Mouse (Mus musculus) erythroid progenitor cell, adult 5-6 weeks (primary cell): ENCODE results near the gene Gdf10. TPM values are rescaled to one million over a fixed set of nuclear protein-coding genes. Genes with fewer than 3 reads are reported as not detected.

ENCODE experiments used
- ATAC-seq: replicated peaks from 2 replicates; pipeline ENCODE4 v1.8.0; 2016; ENCODE audit warnings: moderate number of reproducible peaks, mild to moderate bottlenecking, moderate TSS enrichment, inconsistent platforms; ENCODE audit not compliant: poor library complexity, low FRiP score, severe bottlenecking
- total RNA-seq, 2 experiments: library from RNA; stranded (forward) in 1 of 2; stranded (reverse) in 1 of 2; fragments of 150-400 nt in 1 of 2; fragments of 186-747, 209-891 nt in 1 of 2; gene quantifications; 2 replicates each; pipeline versions ENCODE4 v1.2.3 to v1.2.4; 2015 to 2017; ENCODE audit warnings: low replicate concordance in 2 of 2

The Gdf10 gene
- total RNA-seq (2015; ENCODE audit: low replicate concordance) (not detected in 2 replicates), total RNA-seq (2017; ENCODE audit: low replicate concordance) (not detected in 2 replicates)

- ATAC-seq: no peak
Measured at GRCm38 (mm10) chr14:33923168-33924070, at the start of gene Gdf10. TSS of gene Gdf10 (plus strand) at chr14:33923587.

GRCm38 (mm10) chr14:33878826-33879225 lies 44.6 kb upstream of the Gdf10 start:
- ATAC-seq: no peak

- ATAC-seq: no peak
Measured at GRCm38 (mm10) chr14:33880236-33880635, 43.2 kb upstream of the Gdf10 start.

DNA sequence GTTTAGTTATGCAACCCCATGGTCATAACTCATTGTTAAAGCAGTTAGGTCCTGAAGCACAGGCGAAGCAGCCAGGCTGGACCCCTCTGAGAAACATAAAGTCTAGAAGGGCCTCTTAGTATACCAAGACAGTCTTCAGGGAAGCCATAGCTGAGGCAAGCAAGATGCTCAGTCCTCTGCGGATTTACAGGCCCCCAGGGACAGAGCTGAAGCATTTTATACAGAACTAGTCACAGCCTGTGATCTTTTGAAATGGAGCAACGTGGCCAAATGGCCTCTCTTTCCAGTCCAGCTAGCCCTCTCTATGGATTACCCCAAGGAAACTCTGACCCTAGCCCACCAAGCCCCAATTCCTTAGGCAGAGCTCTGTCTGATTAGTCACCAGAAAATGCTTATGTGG lies 41.9 kb upstream of the Gdf10 start:
- no peak for ATAC-seq

GRCm38 (mm10) chr14:33883046-33883445 lies 40.3 kb upstream of the Gdf10 start:
- no peak for ATAC-seq

DNA sequence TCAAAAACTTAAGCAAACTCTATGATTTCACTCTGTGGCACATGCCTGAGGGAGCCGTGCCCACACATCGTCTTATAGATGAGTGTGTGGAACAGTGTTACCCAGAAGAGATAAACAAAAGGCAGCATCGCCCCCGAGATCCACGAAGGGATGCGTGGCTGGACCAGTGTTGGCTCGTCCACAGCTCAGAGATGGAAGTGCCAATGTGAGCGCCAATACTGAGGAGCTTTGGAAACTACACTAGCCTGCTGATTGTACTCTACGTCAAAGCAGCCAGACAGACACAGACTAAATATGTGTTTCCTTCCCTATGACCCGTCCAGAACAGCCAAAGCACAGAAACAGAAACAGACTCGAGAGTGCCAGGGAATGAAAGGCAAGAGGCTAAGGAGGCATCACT lies 37.9 kb upstream of the Gdf10 start:
- ATAC-seq: no peak

GRCm38 (mm10) chr14:33888387-33889035 lies 34.9 kb upstream of the Gdf10 start:
- ATAC-seq: no peak

DNA sequence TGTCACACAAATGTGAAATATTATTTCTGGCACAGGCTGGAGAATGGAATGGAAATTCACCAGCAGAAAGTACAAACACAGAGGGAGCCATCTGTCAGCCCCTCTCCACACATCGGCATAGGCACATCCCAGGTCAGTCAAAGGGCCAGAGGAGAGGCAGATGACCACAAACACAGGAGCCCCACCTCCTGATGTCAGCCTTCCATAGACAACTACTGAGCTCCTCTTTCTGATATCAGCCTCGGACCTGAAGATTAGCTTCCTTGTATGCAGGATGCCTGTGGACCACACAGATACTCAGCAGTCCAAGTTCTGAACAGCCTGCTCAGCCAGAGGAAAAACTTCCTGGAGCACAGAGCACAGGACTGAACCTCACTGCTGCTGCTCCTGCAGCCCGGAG lies 33.4 kb upstream of the Gdf10 start:
- no peak for ATAC-seq

- ATAC-seq: no peak
Measured at GRCm38 (mm10) chr14:33891507-33891906, 31.9 kb upstream of the Gdf10 start.

GRCm38 (mm10) chr14:33895777-33896176 lies 27.6 kb upstream of the Gdf10 start:
- ATAC-seq: no peak

DNA sequence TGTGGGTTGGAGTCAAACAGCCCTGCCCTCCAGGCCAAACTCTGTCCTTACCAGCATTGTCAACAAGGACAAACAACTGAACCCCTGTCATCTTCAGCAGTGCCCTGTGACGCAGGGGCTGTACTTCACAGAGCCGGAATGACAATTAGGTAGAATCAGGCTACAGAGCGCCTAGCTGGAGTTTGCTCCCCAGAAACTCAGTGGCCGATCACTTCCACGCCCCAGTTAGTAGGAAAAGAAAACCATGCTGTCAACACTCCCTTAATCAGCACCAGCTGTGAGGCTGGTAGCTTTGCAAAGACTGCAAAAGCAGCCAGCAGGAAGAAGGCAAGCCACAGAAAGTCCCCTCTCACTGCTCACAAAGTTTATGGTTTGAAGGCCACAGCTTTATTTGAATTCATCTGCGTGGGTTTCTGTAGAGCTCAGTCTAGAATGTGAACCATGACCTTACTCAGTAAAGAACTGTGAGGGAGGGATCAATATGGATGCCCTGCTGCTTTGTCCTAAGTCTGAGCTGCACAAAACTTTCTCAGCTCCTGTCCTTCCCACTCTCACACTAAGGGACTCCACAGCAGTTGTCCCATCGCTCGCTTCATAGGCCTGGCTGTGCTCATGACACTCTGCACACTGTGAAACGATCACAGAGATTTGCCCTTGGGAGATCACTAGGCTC lies 26.6 kb upstream of the Gdf10 start:
- no peak for ATAC-seq

- ATAC-seq: no peak
Measured at GRCm38 (mm10) chr14:33902783-33903182, 20.6 kb upstream of the Gdf10 start.

DNA sequence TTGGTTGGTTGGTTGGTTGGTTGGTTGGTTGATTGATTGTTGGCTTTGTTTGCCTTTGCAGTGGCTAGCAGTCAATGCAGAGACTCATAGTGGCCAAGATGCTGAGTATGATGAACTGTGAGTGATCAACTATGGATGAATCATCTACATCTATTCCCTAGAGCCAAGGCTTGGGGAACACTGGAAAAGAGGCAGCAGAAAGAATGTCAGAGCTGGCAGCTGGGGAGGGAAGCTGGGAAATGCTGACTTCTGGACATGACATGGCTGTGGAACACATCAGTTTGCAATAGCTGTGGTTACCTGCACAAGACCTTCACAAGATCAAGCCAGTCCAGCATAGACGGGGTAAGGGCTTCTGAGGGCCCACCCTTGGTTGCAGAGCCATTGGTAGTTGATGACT lies 20.2 kb upstream of the Gdf10 start:
- no peak for ATAC-seq

GRCm38 (mm10) chr14:33904851-33905250 lies 18.5 kb upstream of the Gdf10 start:
- ATAC-seq: no peak

GRCm38 (mm10) chr14:33913727-33914126 lies 9.7 kb upstream of the Gdf10 start:
- ATAC-seq: no peak

DNA sequence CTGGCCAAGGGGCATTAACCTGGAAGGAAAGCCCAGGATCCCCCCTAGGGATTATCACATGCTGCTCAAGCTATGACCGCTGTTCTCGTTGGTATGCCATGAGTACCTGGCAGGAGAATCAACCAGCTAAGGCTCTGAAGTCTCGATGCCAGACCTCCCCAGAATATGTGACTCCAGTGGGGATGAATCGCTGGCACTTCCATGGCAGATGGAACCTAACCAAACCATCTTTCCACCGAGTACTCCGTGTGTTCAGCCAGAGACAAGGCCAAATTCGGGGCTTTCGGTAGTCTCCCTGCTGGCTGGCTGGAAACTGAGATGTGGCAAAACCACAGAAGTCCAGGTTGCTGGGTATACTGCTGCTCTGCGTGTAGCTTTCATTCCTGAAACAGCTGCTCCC lies 9.2 kb upstream of the Gdf10 start:
- no peak for ATAC-seq

DNA sequence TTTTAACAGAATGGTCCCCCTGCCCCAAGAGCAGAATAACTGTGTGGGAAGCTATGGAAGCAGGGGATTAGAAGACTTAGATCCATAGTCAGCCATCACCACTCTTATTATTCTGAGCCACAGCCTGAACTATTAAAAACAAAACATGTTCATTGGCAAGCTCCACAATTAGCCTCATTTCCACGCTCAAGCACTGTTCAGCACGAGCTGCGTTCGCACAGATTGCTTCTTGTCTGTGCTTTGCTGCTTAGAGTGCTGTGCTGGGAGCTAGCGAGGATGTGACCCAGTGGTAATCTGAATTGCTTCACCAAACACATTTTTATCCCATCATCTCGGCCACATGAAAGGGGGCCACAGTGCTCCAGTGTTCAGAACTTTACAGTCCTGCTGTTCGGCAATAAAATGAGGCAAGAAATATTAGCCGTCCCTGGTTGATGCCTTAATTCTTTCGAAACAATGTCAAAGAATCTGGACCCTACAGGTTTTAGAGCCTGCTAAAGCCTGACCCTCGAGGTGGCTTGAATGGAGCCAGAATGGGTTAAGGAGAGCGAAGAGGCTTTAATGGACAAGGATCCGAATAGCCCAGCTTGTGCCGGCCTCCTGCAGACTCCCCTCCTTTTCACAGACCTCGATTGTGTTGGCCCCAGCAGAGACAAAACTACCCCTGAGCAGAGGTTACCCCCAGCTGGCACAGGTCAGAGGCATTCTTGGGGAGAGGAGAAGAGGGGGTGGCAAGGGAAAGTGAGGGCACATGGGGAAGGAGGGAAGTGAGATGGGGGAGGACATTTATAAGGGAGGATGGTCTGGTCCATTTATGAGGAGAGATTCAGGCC lies 2.4 kb upstream of the Gdf10 start:
- ATAC-seq: no peak

- no peak for ATAC-seq
Measured at GRCm38 (mm10) chr14:33922771-33923167, 618 bp upstream of the Gdf10 start.

GRCm38 (mm10) chr14:33931853-33932252 lies 8.5 kb downstream of the Gdf10 start:
- no peak for ATAC-seq
